Mouse (Mus musculus) frontal cortex, postnatal 14 days (tissue): ENCODE data around the gene Cog3.
"Not testable (repeated sequence)": the region's sequence is repeated elsewhere in the genome, so short reads cannot be mapped to it uniquely, and the experiment has no call there.

Source experiments
- DNase-seq, 2 experiments: peaks; one replicate each; pipeline ENCODE4 v3.0.0; 2022; ENCODE audit warnings: low spot score in 2 of 2

Cog3 gene

DNA sequence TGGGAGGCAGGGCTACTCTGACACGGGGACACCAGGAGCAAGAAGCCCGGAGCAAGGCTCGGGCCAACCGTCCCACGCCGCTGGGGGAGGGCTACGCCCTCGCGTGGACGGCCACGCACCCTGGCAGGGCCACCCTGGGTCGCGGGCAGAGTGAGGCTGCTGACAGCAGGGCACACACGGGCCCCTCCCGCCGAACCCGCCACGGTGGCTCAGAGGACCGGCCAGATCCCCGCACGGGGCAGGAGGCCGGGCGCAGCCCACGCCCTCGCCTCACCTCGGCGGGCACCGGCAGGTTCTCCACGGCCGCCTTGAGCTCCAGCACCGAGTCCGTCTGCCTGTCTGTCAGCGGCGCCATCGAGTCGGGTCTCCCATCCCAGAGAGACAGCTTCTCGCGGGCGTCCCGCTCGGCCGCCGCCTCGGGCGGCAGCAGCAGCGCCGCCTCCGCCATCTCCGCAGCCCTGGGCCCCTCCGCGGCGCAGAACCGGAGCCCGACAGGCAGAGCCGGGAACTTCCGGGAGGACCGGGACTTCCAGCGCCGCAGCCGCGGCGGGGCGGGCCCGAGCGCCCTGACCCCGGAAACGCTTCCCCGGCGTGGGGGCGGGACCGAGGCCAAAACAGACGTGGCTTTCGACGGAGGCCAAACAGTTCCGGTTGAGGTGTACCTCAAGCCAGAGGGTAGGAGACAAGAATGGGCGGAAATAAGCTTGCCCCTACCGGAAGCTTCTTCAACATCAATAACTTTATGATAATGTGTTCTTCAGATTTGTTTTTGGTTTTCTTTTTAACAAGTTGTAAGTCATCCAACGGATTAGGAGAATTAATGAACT is at the start of gene Cog3:
TSS of gene Cog3 (minus strand) at position 527 of the 827 bp plus-strand sequence.
- DNase-seq = peak; percentile 92 to 97

DNA sequence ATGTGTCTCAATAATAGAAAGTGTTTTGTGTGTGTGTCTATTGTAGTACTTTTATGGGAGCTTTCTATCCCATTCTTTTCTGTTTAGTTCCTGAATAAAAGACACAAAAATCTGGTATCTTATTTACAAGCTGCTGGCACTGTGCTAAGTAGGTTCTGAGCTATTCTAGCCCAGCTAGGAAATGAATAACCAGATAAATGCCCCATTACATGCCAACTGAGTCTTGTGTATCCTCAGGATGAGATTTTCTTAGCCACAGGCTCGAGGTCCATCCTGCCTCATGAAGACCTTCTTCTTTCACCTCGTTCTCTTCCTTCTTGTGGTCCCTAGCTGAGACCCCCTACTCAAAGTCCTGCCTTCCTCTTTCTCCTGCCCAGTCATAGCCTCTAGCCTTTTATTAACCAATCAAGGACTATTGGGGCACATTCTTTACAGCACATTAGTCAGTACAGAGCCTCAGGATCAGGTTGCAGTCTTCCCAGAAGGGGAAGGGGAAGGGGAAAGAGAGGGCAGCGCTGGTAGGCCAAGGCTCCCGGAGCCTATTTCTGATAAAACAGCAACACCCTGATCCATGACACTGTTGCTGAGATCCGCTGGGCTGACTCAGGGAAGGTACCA is 43.6 kb upstream of the Cog3 start:
- DNase-seq = no peak

DNA sequence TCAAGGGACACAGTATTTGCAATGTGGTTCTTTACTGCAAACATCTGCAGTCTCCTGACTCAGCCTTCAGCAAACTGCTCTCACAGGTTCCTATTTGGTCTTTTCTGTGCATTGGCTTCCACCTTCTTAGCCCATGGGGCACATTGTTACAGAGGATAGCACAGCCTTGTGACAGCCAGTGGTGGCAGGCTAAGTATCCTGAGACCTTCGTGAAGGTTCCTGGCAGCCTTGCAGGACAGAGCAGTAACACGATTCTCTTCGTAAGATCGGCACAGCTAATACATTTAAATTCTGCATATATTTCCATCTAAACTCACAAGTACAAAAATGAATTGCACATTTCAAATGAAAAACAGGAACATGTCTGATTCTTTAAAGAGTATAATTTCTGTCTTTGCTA is 41.6 kb upstream of the Cog3 start:
- DNase-seq = no peak

- no peak for DNase-seq
Measured at GRCm38 (mm10) chr14:75794726-75795125, 40.4 kb upstream of the Cog3 start.

DNA sequence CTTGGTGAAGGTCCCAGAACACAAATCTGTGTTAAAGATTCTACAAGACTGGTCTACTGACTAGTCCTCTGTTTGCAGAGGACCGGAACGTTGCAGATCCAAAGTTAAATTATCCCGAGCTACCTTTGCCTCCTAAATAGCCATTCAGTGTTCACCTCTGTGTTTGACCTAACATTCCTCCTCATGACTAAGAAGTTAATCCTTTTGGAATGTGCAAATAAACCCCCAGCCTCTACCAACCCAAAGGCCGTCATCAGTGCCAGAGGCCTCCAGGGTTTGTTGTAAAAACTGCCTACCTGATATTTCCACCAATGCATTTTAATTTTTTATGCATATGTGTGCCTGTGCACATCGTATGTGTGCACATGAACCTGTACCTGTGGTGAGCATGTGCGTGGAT is 40.0 kb upstream of the Cog3 start:
- DNase-seq = no peak

GRCm38 (mm10) chr14:75793110-75793509 is 38.8 kb upstream of the Cog3 start:
- DNase-seq = no peak

GRCm38 (mm10) chr14:75791372-75791771 is 37.1 kb upstream of the Cog3 start:
- no peak for DNase-seq

DNA sequence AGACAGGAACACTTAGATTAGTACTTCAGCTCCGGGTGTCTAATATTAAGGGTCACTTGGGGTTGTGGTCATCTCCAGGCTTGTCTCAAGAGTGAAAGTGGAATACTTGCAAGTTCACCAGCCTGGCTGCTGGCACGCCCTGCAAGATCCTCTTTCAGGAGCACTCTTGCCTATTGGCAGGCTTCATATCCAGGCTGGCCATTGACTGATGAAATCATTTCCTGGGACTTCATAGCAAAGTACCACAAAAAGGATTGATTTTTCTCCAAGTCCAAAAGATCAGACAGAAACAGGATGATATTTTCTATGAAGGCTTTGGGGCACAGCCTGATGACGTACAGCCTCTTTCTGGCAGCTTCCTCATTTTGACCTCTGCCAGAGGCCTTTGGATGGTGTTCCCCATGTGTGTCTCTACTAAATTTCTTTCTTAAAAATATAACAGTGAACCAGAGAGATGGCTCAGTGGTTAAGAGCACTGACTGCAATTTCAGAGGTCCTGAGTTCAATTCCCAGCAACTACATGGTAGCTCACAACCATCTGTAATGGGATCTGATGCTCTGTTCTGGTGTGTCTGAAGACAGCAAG is 36.2 kb upstream of the Cog3 start:
- no peak for DNase-seq

- DNase-seq = no peak
Measured at GRCm38 (mm10) chr14:75789291-75789690, 35.0 kb upstream of the Cog3 start.

DNA sequence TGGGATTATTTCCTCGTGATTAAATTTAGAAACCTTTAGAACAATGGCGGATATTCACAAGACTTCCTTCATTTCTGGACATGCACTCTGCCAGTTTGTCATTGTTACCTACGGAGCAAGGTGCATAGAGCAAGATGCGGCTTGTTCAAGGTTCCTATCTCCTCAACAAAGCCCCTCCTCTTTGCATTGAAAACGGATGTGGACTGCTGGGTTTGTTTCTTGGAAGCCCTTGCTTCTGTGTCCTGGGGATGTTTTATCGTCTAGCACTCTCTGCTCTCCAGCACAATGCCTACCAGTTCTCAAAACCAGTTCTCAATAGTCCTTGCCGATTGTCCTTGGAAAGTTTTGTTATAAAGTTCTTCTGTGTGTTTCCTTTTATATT is 33.5 kb upstream of the Cog3 start:
- DNase-seq = no peak

- DNase-seq = peak; percentile 93 to 95
Measured at GRCm38 (mm10) chr14:75786868-75787793, 32.8 kb upstream of the Cog3 start, which contains the start of gene Slc25a30. Slc25a30 (minus strand) TSS chr14:75787037.

DNA sequence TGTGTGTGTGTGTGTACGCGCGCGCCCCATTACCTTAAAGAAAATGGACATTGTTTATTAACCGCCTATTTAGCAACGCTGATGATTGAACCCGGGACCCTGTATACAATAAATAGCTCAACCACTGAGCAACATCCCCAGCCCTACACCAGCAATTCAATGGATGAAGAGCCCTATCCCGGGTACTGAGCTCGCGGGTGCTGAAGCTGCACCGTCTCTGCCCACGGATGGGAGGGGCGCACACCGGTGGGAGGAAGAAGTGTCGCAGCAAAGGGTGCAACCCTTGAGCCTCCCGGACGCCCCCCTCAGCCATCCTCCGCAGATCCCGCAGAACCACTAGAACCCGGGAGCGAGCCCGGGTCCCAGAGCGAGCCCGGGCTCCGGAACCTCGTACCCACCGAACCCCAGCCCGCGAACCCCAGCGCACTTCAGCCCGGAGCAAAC is 32.1 kb upstream of the Cog3 start:
- no peak for DNase-seq

- DNase-seq = no peak
Measured at GRCm38 (mm10) chr14:75779913-75780312, 25.6 kb upstream of the Cog3 start.

- DNase-seq = no peak
Measured at GRCm38 (mm10) chr14:75776637-75777036, 22.3 kb upstream of the Cog3 start.

DNA sequence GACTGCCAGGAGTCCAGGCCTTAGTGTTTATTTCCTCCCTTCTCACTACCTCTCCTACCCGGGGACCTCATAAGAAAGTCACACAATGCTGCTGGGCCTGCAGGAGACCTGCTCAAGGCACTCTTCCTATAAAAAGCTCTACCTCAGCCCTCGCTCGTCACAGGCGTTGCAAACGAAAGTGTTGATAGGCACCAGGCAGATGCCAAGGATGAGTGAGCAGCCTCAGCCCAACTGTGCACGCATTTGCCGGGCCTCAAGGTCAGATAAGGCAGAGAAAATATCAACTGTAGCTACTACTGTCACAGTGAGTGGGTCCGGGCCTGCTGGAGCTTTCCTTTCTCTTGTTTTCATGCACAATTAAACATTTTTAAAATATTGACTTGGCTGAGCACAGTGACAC is 19.1 kb upstream of the Cog3 start:
- no peak for DNase-seq

DNA sequence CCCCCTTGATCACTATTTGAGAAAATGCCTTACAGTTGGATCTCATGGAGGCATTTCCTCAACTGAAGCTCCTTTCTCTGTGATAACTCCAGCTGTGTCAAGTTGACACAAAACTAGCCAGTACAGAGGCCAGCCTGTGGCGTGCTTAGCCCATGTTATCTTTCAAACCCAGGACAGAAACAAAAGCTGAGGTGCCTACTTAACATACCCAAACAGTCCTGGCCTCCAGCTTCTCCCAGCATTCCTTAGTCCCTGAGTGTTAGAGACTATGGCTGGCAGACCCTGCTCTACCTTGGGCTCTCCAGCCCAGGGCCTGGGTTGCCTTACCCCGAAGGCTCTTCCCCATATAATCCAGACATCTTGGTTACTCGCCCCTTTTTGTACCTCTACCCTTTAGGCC is 18.1 kb upstream of the Cog3 start:
- DNase-seq = not testable (repeated sequence)

DNA sequence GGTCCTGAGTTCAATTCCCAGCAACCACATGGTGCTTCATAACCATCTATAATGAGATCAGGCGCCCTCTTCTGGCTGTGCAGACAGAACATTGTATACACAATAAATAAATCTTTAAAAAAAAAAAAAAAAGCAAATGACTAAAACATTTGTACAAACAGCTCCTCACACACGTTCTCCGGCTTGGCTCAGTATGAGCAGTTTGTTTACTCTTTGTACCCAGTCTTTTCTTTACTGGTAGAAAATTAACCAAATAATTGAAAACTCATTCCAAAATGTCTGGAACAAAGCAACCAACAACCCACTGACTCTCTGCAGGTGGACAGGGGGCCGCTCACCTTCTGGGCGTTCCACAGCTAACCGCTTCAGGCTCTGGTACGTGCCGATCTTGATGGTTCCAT is 16.8 kb upstream of the Cog3 start:
- no peak for DNase-seq

GRCm38 (mm10) chr14:75769334-75769733 is 15.0 kb upstream of the Cog3 start:
- no peak for DNase-seq

DNA sequence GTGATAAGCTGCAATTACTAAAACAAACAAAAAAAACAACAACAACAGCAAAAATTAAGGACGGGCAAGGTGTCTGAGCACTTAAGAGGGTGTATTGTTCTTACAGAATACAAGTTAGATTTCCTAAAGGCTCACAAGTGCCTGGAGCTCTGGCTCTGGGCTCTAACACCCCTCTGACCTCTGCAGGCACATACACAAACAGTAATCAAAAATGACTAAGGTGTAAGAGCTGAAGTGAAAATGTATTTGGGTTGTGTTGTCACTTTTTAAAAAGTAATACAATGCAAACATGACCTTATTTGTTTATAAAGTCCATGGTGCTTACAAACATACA is 13.9 kb upstream of the Cog3 start:
- no peak for DNase-seq

- peak; percentile 27 to 64 for DNase-seq
Measured at GRCm38 (mm10) chr14:75767492-75768274, 13.4 kb upstream of the Cog3 start.
